Mouse (Mus musculus): ENCODE results near the gene E2f6.

DNA sequence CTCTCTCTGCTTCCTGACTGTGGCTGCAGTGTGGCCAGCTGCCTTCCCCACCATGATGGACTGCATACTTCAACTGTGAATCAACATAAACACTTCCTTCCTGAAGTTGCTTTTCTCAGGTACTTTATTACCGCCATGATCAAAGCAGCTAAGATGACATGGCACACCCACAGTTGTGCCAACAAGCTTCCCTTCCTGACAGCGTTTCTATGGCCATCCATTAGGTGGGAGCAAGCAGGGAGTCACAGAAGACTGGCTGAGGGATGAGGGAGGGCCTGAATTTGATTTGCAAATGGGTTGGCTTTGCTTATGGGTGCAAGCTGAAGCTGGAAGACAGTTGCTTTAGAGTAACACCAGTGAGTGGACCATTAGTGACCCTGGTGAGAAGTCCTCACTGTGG lies 39.1 kb downstream of the E2f6 start:
- TF ChIP-seq CTCF (IDR thresholded peaks at IDR 0.05; ENCODE audit: low read depth, low read length) (no peak), GATA1 (IDR thresholded peaks at IDR 0.05; ENCODE audit: borderline replicate concordance, low read length) (no peak), GATA2 (IDR thresholded peaks at IDR 0.05; ENCODE audit: borderline replicate concordance, low read depth, low read length) (no peak)

Measured in G1E (cell line).